ENCODE assay signal across 11 mouse cellular contexts in the genomic region with DNA sequence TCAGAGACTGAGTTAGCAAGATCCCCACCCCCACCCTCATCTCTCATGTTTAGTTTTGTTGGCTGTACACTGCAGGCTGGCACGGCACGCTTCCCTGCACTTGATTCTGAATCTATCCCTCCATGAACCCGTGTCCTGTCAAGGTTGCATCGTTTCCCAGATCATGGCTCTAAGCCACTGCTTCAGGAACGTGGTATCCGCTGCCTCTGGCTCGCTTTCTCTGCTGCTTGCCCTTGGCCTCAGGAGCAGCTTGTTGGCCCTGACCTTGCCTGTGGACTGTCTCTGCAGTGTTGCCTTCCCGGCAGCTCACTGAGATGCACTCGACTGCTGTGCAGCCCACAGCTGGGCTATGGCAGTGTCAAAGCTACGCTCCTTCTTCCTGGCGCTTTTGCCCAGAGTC.
A peak's percentile ranks its signal among the peaks of the same experiment; 100 is the strongest.
DNase-seq lines count a peak whose midpoint lies in the region; TF ChIP-seq lines count a peak whose summit lies in the region.
"Had no signal": no experiment of that assay in that cellular context is flagged by ENCODE, and none has a peak within 500 bp of the region (broad histone marks: within the 10 kb centered on the region; RNA-seq: fewer than 3 reads in every experiment).

No protein-coding gene starts in this region.

- no peak for TF ChIP-seq CTCF in heart, adult 2 months (IDR thresholded peaks at IDR 0.05)

- peaks cover 24% of the 10 kb centered on the region for H3K4me1 ChIP-seq in heart, adult 2 months (ENCODE audit: control insufficient read depth, insufficient read depth, low read length)

- H3K9ac ChIP-seq in heart, adult 2 months (ENCODE audit: low read depth, low read length): no peak overlapping the region
- H3K9ac ChIP-seq: embryonic facial prominence, embryonic 12.5 days; liver, postnatal 0 days had no signal

- TF ChIP-seq POLR2A in heart, adult 2 months (IDR thresholded peaks at IDR 0.05; ENCODE audit: insufficient read depth, low read depth, low read length): 0 out of 2 replicates have a peak, but pooled peaks have one; percentile 14

- TF ChIP-seq EP300 in heart, adult 2 months (IDR thresholded peaks at IDR 0.05; ENCODE audit: insufficient read depth, low read depth, low read length): peak; percentile 83

- intact Hi-C loops in heart, adult 2 months (cut with DNase I): loop anchor here (5.0 kb wide), 1 partner anchor 34 kb away; no protein-coding TSS in a partner anchor
- intact Hi-C loops in heart, postnatal 36 days (cut with DNase I): loop anchor here (5.0 kb wide), 1 partner anchor 34 kb away; no protein-coding TSS in a partner anchor

- peak overlapping the region; percentile 64 for H3K27ac ChIP-seq in heart, adult 2 months
- H3K27ac ChIP-seq: embryonic facial prominence, embryonic 12.5 days had no signal

- WGBS in heart, adult 2 months: 44% methylated on average over 11 of the region's 11 CpGs

- peaks cover 2% of the 10 kb centered on the region; the same call in 1 of the 2 replicates for H3K36me3 ChIP-seq in heart, adult 2 months (ENCODE audit: control insufficient read depth, insufficient read depth, low read length)

- no peak overlapping the region for H3K4me3 ChIP-seq in heart, adult 2 months
- H3K4me3 ChIP-seq: embryonic facial prominence, embryonic 12.5 days; megakaryocyte, embryonic 14.5 days had no signal

- H3K27me3 ChIP-seq in heart, adult 2 months (ENCODE audit: control insufficient read depth, insufficient read depth, low read length): no peaks in the 10 kb centered on the region
- H3K27me3 ChIP-seq: embryonic facial prominence, embryonic 12.5 days; megakaryocyte, embryonic 14.5 days had no signal

- peak; percentile 53 for DNase-seq in ovary, postnatal 36 days (ENCODE audit: low spot score)
- DNase-seq in ovary, postnatal 14 days (ENCODE audit: low spot score): no peak
- DNase-seq in heart, adult 2 months: peak; percentile 59 to 80
- DNase-seq in heart, postnatal 36 days: peak; percentile 36 to 52
- DNase-seq in spleen, adult 18-20 months: no peak
- no peak for DNase-seq in layer of hippocampus, postnatal 25 days (ENCODE audit: extremely low spot score in 1 of 2, low spot score in 1 of 2)
- no peak for DNase-seq in layer of hippocampus, postnatal 10 days (ENCODE audit: low spot score in 2 of 2)
- DNase-seq: liver, postnatal 0 days; right cerebral cortex, postnatal 25 days had no signal

- no peaks in the 10 kb centered on the region for H3K79me2 ChIP-seq in heart, adult 2 months (replicated peaks; ENCODE audit: control insufficient read depth, insufficient read depth, low read length)

Comparison
In these comparisons a context has a peak if more than half of its experiments do, and no peak if none do; other contexts are left out.
1. DNase-seq: peak in ovary, postnatal 36 days (single experiment), heart, adult 2 months (2 of 2) and heart, postnatal 36 days (2 of 2); none in ovary, postnatal 14 days (single experiment), spleen, adult 18-20 months (0 of 2), layer of hippocampus, postnatal 25 days (0 of 2) and layer of hippocampus, postnatal 10 days (0 of 2).